Mouse (Mus musculus): ENCODE results near the gene S100a2. TPM values are rescaled to one million over a fixed set of nuclear protein-coding genes. Genes with fewer than 3 reads are reported as not detected.

The S100a2 gene
- polyA plus RNA-seq (2017; shearing (Covaris generic)), result 1.1 TPM

DNA sequence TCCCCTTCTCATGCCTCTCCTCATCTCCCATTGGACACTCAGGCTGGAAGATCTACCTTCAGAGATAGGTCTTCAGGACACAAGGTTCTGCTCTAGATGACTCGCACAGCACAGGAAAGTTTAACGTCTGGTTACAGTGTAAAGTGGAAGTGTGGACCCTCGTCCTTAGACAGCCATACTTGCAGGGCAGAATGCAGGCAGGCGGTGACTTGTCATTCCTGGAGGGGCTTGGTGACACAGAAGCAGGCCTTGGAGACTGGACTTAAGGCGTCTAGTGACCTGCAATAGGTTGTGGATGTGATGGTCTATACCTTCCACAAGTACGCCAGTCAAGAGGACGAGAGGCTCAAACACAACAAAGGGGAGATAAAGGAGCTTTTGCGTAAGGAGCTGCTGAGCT lies at the start of gene S100a2:
S100a2 (plus strand) TSS at position 301 of the 400 bp plus-strand sequence.

DNA sequence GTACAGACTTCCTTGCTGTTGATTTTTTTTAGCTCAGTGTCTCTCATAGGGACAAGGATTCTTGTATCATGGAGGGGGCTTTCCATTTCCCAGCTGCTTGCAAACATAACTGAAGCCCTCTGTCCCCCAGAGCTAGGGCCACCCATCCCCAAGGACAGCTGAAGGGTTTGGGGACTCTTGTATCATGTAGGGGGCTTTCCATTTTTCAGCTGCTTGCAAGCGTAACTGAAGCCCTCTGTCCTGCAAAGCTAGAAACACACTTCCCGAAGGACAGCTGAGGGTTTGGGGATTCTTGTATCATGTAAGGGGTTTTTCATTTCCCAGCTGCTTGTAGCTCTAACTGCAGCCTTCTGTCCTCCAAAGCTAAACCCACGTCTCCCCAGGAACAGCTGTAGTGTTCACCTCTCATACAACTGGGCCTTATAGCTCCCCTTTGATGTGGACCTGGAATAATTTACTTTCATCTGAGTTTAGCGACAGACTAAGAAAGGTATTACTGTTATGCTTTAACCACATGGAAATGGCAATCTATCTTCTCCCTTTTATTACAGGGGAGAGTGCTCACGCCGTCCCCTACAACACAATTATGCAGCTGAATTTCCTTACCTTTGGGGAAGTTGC lies 29.9 kb upstream of the S100a2 start, which contains the start of gene S100a3:
S100a3 (plus strand) TSS at position 571 of the 621 bp plus-strand sequence.

DNA sequence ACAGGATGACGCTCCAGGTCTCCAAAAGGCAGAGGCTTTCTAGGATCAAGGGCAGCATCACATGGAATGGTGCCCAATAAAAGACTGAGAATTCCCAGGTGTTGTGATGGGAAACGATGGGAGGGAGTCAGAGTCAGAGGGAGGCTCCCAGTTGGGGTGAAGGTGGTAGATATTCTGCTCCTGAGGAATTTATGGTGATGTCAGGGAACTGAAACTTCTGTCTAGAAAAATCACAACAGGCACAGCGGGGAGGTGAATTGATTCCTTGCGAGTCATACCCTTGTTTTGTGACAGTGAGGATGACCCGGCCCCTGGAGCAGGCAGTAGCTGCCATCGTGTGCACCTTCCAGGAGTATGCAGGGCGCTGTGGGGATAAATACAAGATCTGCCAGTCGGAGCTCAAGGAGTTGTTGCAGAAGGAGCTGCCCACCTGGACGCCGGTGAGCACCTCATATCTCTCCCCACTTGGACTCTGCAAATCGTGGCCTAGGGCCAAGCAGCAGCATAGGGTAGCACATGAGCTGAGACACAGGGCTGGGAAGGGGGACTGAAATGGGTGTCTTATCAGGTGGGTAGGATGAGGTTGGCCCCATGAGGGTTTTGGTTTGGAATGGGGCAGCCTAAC lies 11.6 kb downstream of the S100a2 start, which contains the start of gene Gm42674:
Gm42674 (plus strand) TSS at position 419 of the 625 bp plus-strand sequence.

DNA sequence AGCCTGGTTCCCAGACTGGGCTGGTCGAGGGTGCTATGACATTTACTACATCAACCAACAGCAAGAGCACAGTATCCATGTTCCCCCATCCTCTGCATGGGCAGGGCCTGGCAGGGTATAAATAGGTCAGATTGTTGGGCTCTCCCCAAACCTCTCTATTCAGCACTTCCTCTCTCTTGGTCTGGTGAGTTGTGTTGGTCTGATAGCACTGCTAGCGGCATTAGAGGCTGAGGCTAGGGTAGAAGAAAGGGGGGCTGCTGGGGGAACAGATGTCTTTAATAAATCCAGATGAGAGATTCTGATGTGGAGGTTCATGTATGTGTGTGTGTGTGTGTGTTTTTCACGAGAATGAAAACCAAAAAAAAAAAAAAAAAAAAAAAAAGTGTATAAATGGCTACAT lies 13.6 kb downstream of the S100a2 start, which contains the start of gene S100a4:
S100a4 (plus strand) TSS at position 149 of the 400 bp plus-strand sequence.

DNA sequence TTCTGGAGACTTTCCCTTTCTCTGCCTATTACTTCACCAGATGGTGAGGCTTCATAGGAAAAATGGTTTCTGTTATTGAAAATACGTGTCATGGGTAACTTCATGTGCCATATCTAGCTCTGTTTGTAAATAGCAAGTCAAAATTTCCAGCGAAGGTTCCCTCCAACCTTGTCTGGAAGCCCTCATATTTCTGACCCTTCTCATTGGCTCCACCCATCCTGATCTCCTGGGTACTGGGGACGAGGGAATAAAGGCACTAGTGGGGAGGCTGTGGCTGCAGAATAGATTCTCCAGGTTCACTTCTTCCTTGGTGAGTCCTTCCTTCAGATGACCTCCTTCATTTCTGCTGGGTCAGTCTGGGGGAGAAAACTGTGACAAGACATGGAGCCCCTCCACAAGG lies 18.2 kb downstream of the S100a2 start, which contains the start of gene S100a5:
S100a5 (plus strand) TSS at position 301 of the 400 bp plus-strand sequence.

DNA sequence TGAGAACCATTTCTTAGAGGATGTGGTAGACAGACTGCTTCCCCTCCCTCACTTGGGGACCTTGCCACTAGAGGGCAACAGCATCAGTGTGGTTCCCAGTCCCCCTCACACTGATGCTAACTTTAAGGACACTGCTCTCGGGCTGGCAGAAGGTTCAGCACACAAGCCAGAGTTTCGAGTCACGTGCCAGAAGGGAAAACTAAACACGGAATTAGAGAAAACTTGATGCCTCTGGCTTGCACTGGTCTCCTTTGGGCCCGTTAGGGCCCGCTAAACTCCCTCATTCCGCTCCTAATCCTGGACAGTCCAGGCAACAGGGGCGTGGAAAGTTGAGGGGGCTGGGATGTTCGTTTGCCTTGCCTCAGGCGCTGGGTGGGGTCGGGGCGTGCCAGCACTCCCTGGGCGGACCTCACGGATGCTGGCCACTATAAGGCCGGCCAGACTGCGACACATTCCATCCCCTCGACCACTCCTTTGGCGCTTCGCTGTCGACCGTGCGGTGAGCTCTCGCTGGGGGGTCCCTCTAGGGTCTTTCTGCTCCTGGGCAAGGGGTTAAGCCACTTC lies 22.8 kb downstream of the S100a2 start, which contains the start of gene S100a6:
S100a6 (plus strand) TSS at position 155 of the 564 bp plus-strand sequence.

Other genes with a start within 250 kb of the S100a2 start
- 0.24 TPM for gene Slc27a3, start 200.3 kb upstream of the S100a2 start, polyA plus RNA-seq (2017; shearing (Covaris generic))
- gene Ints3, start 156.6 kb upstream of the S100a2 start, polyA plus RNA-seq (2017; shearing (Covaris generic)), result 43.9 TPM
- not detected for gene Npr1, start 124.4 kb upstream of the S100a2 start, polyA plus RNA-seq (2017; shearing (Covaris generic))
- gene Ilf2, start 114.1 kb upstream of the S100a2 start, polyA plus RNA-seq (2017; shearing (Covaris generic)), result 116 TPM
- 132 TPM for gene Snapin, start 99.2 kb upstream of the S100a2 start, polyA plus RNA-seq (2017; shearing (Covaris generic))
- 218 TPM for gene Chtop, start 80.7 kb upstream of the S100a2 start, polyA plus RNA-seq (2017; shearing (Covaris generic))
- gene S100a1, start 75.9 kb upstream of the S100a2 start, polyA plus RNA-seq (2017; shearing (Covaris generic)), result 4.7 TPM
- 157 TPM for gene S100a13, start 75.8 kb upstream of the S100a2 start, polyA plus RNA-seq (2017; shearing (Covaris generic))
- not detected for gene S100a14, start 63.4 kb upstream of the S100a2 start, polyA plus RNA-seq (2017; shearing (Covaris generic))
- gene S100a16, start 53.0 kb upstream of the S100a2 start, polyA plus RNA-seq (2017; shearing (Covaris generic)), result 0.43 TPM
- 2.4 TPM for gene S100a3, start 29.7 kb upstream of the S100a2 start, polyA plus RNA-seq (2017; shearing (Covaris generic))
- gene Gm42674, start 11.7 kb downstream of the S100a2 start, polyA plus RNA-seq (2017; shearing (Covaris generic)), result not detected
- gene S100a4, start 13.5 kb downstream of the S100a2 start, polyA plus RNA-seq (2017; shearing (Covaris generic)), result 209 TPM
- not detected for gene S100a5, start 18.3 kb downstream of the S100a2 start, polyA plus RNA-seq (2017; shearing (Covaris generic))
- gene S100a6, start 22.6 kb downstream of the S100a2 start, polyA plus RNA-seq (2017; shearing (Covaris generic)), result 374 TPM
- not detected for gene S100a7a, start 63.8 kb downstream of the S100a2 start, polyA plus RNA-seq (2017; shearing (Covaris generic))
- not detected for gene S100a8, start 78.7 kb downstream of the S100a2 start, polyA plus RNA-seq (2017; shearing (Covaris generic))
- gene S100a9, start 105.5 kb downstream of the S100a2 start, polyA plus RNA-seq (2017; shearing (Covaris generic)), result not detected
- gene Pglyrp4, start 136.7 kb downstream of the S100a2 start, polyA plus RNA-seq (2017; shearing (Covaris generic)), result not detected
- not detected for gene Gm5849, start 187.6 kb downstream of the S100a2 start, polyA plus RNA-seq (2017; shearing (Covaris generic))

All from inflammation-experienced regulatory T-cells, adult 16 weeks (primary cell).